Mouse (Mus musculus) brain, embryonic 14.5 days (tissue): ENCODE measurements around the gene Crisp1. TPM values are rescaled to one million over a fixed set of nuclear protein-coding genes. Genes with fewer than 3 reads are reported as not detected.
A peak's percentile ranks its signal among the peaks of the same experiment; 100 is the strongest.

Source experiments
- DNase-seq: peaks from one replicate; pipeline ENCODE4 v3.0.0-alpha.2; 2011; ENCODE audit warnings: low read depth
- CTCF ChIP-seq: fragments of 200-500 bp; IDR thresholded peaks from 2 replicates; pipeline ENCODE4 v1.5.1; 2012; ENCODE audit warnings: inconsistent platforms, mild to moderate bottlenecking, moderate library complexity, borderline replicate concordance; ENCODE audit not compliant: insufficient read depth, insufficient read length; ENCODE audit errors: extremely low read depth
- POLR2A ChIP-seq: fragments of 200-500 bp; IDR thresholded peaks from 2 replicates; pipeline ENCODE4 v1.6.1; 2012; ENCODE audit warnings: mild to moderate bottlenecking, inconsistent platforms, borderline replicate concordance; ENCODE audit not compliant: poor library complexity, insufficient read depth, insufficient read length, severe bottlenecking; ENCODE audit errors: extremely low read depth
- polyA plus RNA-seq: library from polyadenylated mRNA; depleted of rRNA; stranded (reverse); fragments of >200 nt; gene quantifications from 2 replicates; pipeline ENCODE4 v1.2.3, GENCODE M21; 2012; rRNA removed

The Crisp1 gene
- not detected in 2 replicates for polyA plus RNA-seq

- no peak for DNase-seq
- TF ChIP-seq POLR2A (no peak), CTCF (no peak)
Observed at GRCm38 (mm10) chr17:40319062-40319461, at the start of gene Crisp1. Gene Crisp1 (minus strand): TSS chr17:40319207.

- TF ChIP-seq CTCF (no peak), POLR2A (no peak)
- DNase-seq = no peak
Observed at GRCm38 (mm10) chr17:40342497-40343009, 23.5 kb upstream of the Crisp1 start.

GRCm38 (mm10) chr17:40285435-40285834 lies 33.6 kb downstream of the Crisp1 start:
- no peak for TF ChIP-seq CTCF
- TF ChIP-seq POLR2A = no peak

DNA sequence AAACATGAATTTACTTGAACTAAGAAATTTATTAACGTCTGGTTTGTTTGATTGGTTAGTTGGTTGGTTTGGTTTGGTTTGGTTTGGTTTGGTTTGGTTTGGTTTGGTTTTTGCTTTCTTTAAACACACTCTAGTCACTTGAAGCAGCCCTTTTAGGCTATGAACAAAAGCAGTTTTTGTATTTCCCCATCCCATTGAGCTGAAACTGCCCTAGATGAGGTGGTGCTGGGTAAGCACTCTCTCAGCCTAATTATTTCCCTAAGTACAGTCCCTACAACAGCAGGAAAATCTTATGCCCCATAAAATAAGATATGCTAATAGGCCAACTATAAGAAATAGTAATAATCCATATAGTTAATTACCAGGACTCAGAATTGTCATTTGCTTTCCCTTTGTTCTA lies 43.5 kb downstream of the Crisp1 start:
- TF ChIP-seq POLR2A (no peak), CTCF (no peak)
- DNase-seq = peak; percentile 57

More at GRCm38 (mm10) chr17:40285435-40285834, 33.6 kb downstream of the Crisp1 start:
- DNase-seq = peak; percentile 8

DNA sequence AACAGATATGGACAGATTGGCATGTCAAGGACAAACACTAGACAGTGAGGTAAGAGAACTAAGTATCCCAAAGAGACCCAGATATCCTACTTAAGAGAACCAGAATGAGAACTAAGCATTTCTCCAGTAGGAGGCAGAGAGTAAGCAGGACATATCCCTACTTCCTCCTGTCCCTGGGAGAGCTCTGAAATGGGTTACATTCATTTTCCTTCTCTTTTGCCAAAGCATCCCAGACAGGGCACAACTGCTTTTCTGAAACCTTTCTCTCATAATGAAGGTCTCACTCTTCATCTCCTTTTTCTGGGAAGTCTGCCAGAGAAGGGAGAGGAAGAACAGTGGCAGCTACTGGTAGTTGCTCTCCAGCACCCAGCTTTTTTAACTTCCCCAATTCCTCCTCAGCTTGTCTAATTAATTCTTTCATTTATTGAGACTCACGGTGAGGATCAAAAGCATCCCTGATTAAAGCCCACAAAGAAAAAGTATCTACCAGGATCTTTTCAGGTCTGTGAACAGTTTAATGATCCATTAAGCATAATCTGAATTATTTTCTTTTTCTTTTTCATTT lies 44.0 kb downstream of the Crisp1 start:
- TF ChIP-seq CTCF (no peak), POLR2A (no peak)
- DNase-seq = peak; percentile 77

GRCm38 (mm10) chr17:40252487-40252886 lies 66.5 kb downstream of the Crisp1 start:
- no peak for DNase-seq
- TF ChIP-seq CTCF = no peak
- TF ChIP-seq POLR2A = no peak

Other genes with a start within 250 kb of the Crisp1 start
- gene AC192777.2, start 223.8 kb downstream of the Crisp1 start, polyA plus RNA-seq = not detected in 2 replicates
- not detected in 2 replicates for gene Pgk2, start 110.6 kb downstream of the Crisp1 start, polyA plus RNA-seq
- gene Crisp3, start 76.9 kb downstream of the Crisp1 start, polyA plus RNA-seq = not detected in 2 replicates
- not detected in 2 replicates for gene Esp8, start 200.8 kb upstream of the Crisp1 start, polyA plus RNA-seq
- gene Esp6, start 242.3 kb upstream of the Crisp1 start, polyA plus RNA-seq = not detected in 2 replicates